Mouse (Mus musculus) CH12.LX (cell line): ENCODE measurements at regions not wholly inside any gene's neighbourhood (a gene's known extent, or its start where the extent isn't known, plus 50 kb on each side); places are given as distances from the start of the nearest gene placed in this dataset.

ENCODE experiments used
- CTCF ChIP-seq, 2 experiments: IDR thresholded peaks in 1 of 2; conservative IDR thresholded peaks in 1 of 2; 2 replicates each; pipeline ENCODE4 v1.5.1; 2011 to 2012; ENCODE audit warnings: low read depth in 2 of 2, low read length in 2 of 2, improper control_type of control experiment in 1 of 2, inconsistent platforms in 1 of 2, mild to moderate bottlenecking in 1 of 2, moderate library complexity in 1 of 2
- EP300 ChIP-seq: IDR thresholded peaks from 2 replicates; pipeline ENCODE4 v1.6.1; 2011; ENCODE audit warnings: low read length, improper control_type of control experiment
- ETS1 ChIP-seq: conservative IDR thresholded peaks from 2 replicates; pipeline ENCODE4 v1.6.1; 2012; ENCODE audit warnings: low read depth, mild to moderate bottlenecking, inconsistent platforms, low read length, improper control_type of control experiment, moderate library complexity
- MAX ChIP-seq: IDR thresholded peaks from 2 replicates; pipeline ENCODE4 v1.6.1; 2011; ENCODE audit warnings: low read length, improper control_type of control experiment
- MAZ ChIP-seq: IDR thresholded peaks from 2 replicates; pipeline ENCODE4 v1.6.1; 2012; ENCODE audit warnings: low read depth, mild to moderate bottlenecking, inconsistent platforms, low read length, improper control_type of control experiment, moderate library complexity
- MEF2A ChIP-seq: IDR thresholded peaks from 2 replicates; pipeline ENCODE4 v1.6.1; 2014; ENCODE audit warnings: low read depth, mild to moderate bottlenecking, inconsistent platforms, low read length, improper control_type of control experiment, borderline replicate concordance
- NRF1 ChIP-seq: IDR thresholded peaks from 2 replicates; pipeline ENCODE4 v1.6.1; 2014; ENCODE audit warnings: low read depth, mild to moderate bottlenecking, inconsistent platforms, low read length, improper control_type of control experiment, moderate library complexity
- POLR2A ChIP-seq: IDR thresholded peaks from 2 replicates; pipeline ENCODE4 v1.6.1; 2011; ENCODE audit warnings: low read depth, mild to moderate bottlenecking, improper control_type of control experiment, low read length
- POLR2AphosphoS2 ChIP-seq: IDR thresholded peaks from 2 replicates; pipeline ENCODE4 v1.6.1; 2011; ENCODE audit warnings: low read depth, low read length, improper control_type of control experiment
- TBP ChIP-seq: conservative IDR thresholded peaks from 2 replicates; pipeline ENCODE4 v1.6.1; 2011; ENCODE audit warnings: low read depth, low read length, improper control_type of control experiment
- UBTF ChIP-seq: IDR thresholded peaks from 2 replicates; pipeline ENCODE4 v1.6.1; 2012; ENCODE audit warnings: low read depth, mild to moderate bottlenecking, inconsistent platforms, low read length, improper control_type of control experiment, moderate library complexity
- ZNF384 ChIP-seq: IDR thresholded peaks from 2 replicates; pipeline ENCODE4 v1.6.1; 2012; ENCODE audit warnings: low read depth, low read length, improper control_type of control experiment, inconsistent platforms

GRCm38 (mm10) chr17:79509957-79510710, 101.5 kb upstream of the Rmdn2 start:
- TF ChIP-seq NRF1, result no peak
- TF ChIP-seq POLR2A, result no peak
- no peak for TF ChIP-seq ETS1
- no peak for TF ChIP-seq CTCF (conservative IDR thresholded peaks at IDR 0.05 in 1 of 2, IDR thresholded peaks at IDR 0.05 in 1 of 2; ENCODE audit: low read depth in 2 of 2, low read length in 2 of 2)
- TF ChIP-seq UBTF, result no peak
- no peak for TF ChIP-seq EP300
- TF ChIP-seq ZNF384, result no peak
- no peak for TF ChIP-seq MAZ
- TF ChIP-seq MEF2A, result no peak
- no peak for TF ChIP-seq TBP
- no peak for TF ChIP-seq POLR2AphosphoS2
- TF ChIP-seq MAX, result no peak
